Mouse (Mus musculus) bone marrow, adult 2 months (tissue): Measurements from ENCODE around the gene Socs2. TPM values are rescaled to one million over a fixed set of nuclear protein-coding genes. Genes with fewer than 3 reads are reported as not detected.
A peak's percentile ranks its signal among the peaks of the same experiment; 100 is the strongest.

Source experiments
- H3K27ac ChIP-seq: fragments of 200-500 bp; 2 replicates; pipeline ENCODE4 v1.5.1; 2012; ENCODE audit warnings: low read depth, mild to moderate bottlenecking, control low read depth, inconsistent platforms, low read length; ENCODE audit not compliant: control insufficient read depth, poor library complexity, insufficient read depth
- H3K4me1 ChIP-seq: fragments of 200-500 bp; 2 replicates; pipeline ENCODE4 v1.6.1; 2011; ENCODE audit warnings: low read length; ENCODE audit not compliant: control insufficient read depth, insufficient read depth
- H3K4me3 ChIP-seq: fragments of 200-500 bp; replicated peaks from 2 replicates; pipeline ENCODE3; 2011; ENCODE audit warnings: mild to moderate bottlenecking, low read depth, low read length, control low read depth; ENCODE audit not compliant: control insufficient read depth
- CTCF ChIP-seq: fragments of 200-500 bp; IDR thresholded peaks from 2 replicates; pipeline ENCODE4 v1.5.1; 2011; ENCODE audit warnings: low read length, control low read depth; ENCODE audit not compliant: control insufficient read depth, insufficient read depth
- POLR2A ChIP-seq: fragments of 200-500 bp; IDR thresholded peaks from 2 replicates; pipeline ENCODE4 v1.6.1; 2011; ENCODE audit warnings: low read depth, mild to moderate bottlenecking, control low read depth, low read length, borderline replicate concordance; ENCODE audit not compliant: control insufficient read depth
- WGBS: fragments of 180-500 bp; shearing (Covaris S2); methylation state at CpG from one replicate; pipeline ENCODE4 v1.1.7; 2018; 5-methylcytosine and 5-hydroxymethylcytosine counted together
- polyA plus RNA-seq: library from polyadenylated mRNA; stranded (reverse); fragments of >200 nt; gene quantifications from 2 replicates; pipeline ENCODE4 v1.2.4, GENCODE M21; 2011; ENCODE audit warnings: low replicate concordance; ENCODE audit not compliant: missing spikeins, insufficient read depth, insufficient read length

The Socs2 gene
- polyA plus RNA-seq = 7.1 and 22.7 TPM in 2 replicates

DNA sequence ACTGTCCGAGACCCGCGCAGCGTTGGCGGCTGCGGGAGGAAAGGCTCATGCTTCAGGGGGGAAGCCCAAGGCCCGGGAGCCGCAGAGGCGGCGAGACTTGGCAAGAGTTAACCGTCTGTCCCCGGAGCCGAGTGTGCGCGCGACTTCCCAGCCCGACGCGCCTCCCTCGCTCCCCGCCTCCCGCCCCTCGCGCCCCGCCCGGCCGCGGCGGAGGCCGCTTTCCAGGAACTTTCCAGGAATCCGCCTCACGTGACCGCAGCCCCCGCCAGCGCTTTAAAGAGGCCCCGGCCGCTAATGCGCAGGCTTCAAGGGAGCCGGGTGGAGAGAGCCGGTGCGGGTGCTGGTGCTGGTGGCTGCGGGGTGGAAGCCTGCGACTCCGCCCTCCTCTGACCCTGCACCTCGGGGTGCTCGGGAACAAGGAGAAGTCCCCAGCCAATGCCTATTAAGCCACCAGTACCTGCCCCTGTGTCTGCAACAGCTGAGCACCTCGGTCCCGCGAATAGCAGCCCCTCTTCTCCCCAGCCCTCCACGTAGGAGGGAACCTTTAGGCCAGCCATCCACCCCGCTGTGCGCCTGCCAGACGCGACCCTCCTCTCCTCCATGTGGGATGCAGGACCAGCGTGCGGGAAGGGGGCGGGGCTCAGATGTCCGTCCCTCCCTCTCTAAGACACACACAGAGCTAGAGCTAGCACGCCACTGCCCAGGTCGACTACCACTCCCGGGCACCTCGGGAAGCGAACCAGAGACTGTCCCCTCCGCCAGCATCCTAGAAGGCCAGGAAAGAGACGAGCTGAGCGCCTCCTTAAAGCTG is at the start of gene Socs2:
Socs2 (minus strand) TSS at position 496 of the 811 bp plus-strand sequence.
- Histone ChIP-seq H3K4me1 (no peaks in the 10 kb centered on the region), H3K4me3 (peak within 1 kb of the TSS; percentile 48), H3K27ac (no peak within 1 kb of the TSS; the same call in 1 of the 2 replicates)
- no peak for TF ChIP-seq POLR2A
- TF ChIP-seq CTCF = no peak
- WGBS = under 1% methylated on average over 66 of the region's 66 CpGs

DNA sequence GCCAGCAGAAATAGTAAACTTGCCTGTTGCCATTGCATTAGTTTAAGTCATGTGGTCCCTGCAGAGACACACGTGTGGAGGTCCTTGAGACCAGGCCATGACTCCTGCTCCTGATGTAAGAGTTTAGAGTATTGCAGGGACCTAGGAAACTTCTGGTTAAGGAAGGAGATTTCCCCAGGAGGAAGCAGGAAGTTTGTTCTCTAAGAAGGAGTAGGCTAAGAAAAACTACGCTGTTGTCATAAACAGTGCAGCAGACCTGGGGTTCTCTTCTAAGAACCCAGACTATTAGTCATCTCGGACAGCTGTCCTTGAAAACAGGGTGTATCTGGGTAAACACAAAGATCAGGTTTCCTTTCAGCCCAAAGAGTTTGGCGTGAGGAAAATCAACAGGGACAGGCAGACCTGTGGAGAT is 48.5 kb upstream of the Socs2 start:
- WGBS = 56% methylated on average over 4 of the region's 4 CpGs
- Histone ChIP-seq H3K4me1 (no peaks in the 10 kb centered on the region), H3K27ac (no peak overlapping the region), H3K4me3 (no peak overlapping the region)
- no peak for TF ChIP-seq CTCF
- no peak for TF ChIP-seq POLR2A

GRCm38 (mm10) chr10:95464527-95464926 is 47.5 kb upstream of the Socs2 start:
- 81% methylated on average over 6 of the region's 6 CpGs for WGBS
- no peak overlapping the region for H3K27ac ChIP-seq
- H3K4me1 ChIP-seq = no peaks in the 10 kb centered on the region
- no peak for TF ChIP-seq CTCF
- no peak for TF ChIP-seq POLR2A
- no peak overlapping the region for H3K4me3 ChIP-seq

GRCm38 (mm10) chr10:95462231-95462630 is 45.3 kb upstream of the Socs2 start:
- TF ChIP-seq CTCF = no peak
- no peak for TF ChIP-seq POLR2A
- Histone ChIP-seq H3K4me3 (no peak overlapping the region), H3K27ac (no peak overlapping the region), H3K4me1 (no peaks in the 10 kb centered on the region)
- WGBS = 58% methylated on average over 1 of the region's 1 CpGs

GRCm38 (mm10) chr10:95461053-95461553 is 44.1 kb upstream of the Socs2 start:
- TF ChIP-seq CTCF (no peak), POLR2A (no peak)

GRCm38 (mm10) chr10:95458050-95458806 is 41.2 kb upstream of the Socs2 start:
- Histone ChIP-seq H3K27ac (no peak overlapping the region), H3K4me1 (no peaks in the 10 kb centered on the region), H3K4me3 (no peak overlapping the region)
- TF ChIP-seq CTCF (no peak), POLR2A (no peak)
- 78% methylated on average over 9 of the region's 9 CpGs for WGBS

More at GRCm38 (mm10) chr10:95461053-95461553, 44.1 kb upstream of the Socs2 start:
- Histone ChIP-seq H3K4me3 (no peak overlapping the region), H3K4me1 (no peaks in the 10 kb centered on the region), H3K27ac (no peak overlapping the region)
- WGBS = 83% methylated on average over 4 of the region's 4 CpGs

GRCm38 (mm10) chr10:95457367-95458049 is 40.5 kb upstream of the Socs2 start:
- 74% methylated on average over 8 of the region's 8 CpGs for WGBS
- H3K4me1 ChIP-seq = no peaks in the 10 kb centered on the region
- no peak overlapping the region for H3K4me3 ChIP-seq
- H3K27ac ChIP-seq = no peak overlapping the region
- no peak for TF ChIP-seq POLR2A
- TF ChIP-seq CTCF = no peak

GRCm38 (mm10) chr10:95456103-95456502 is 39.1 kb upstream of the Socs2 start:
- H3K4me1 ChIP-seq = no peaks in the 10 kb centered on the region
- H3K27ac ChIP-seq = no peak overlapping the region
- TF ChIP-seq POLR2A (no peak), CTCF (no peak)
- WGBS = 77% methylated on average over 2 of the region's 2 CpGs
- no peak overlapping the region for H3K4me3 ChIP-seq
